Mouse (Mus musculus) mouse embryonic stem cell (cell line): ENCODE results near the gene Zfp11.
"Not testable (repeated sequence)": the region's sequence is repeated elsewhere in the genome, so short reads cannot be mapped to it uniquely, and the experiment has no call there.

ENCODE experiments used
- in situ Hi-C, 2 experiments: fragments of 300-500 bp; cut with MboI; formaldehyde crosslinking; loops; 1 replicate in 1 of 2; 3 replicates in 1 of 2; pipeline ENCODE4 v1.14.3; 2019 to 2020; ENCODE audit warnings: low sequenced_read_pairs in 2 of 2, low pct_unique_long_range_greater_than_20kb in 1 of 2, mixed read lengths in 1 of 2; ENCODE audit not compliant: unreplicated experiment in 1 of 2

Zfp11 gene

DNA sequence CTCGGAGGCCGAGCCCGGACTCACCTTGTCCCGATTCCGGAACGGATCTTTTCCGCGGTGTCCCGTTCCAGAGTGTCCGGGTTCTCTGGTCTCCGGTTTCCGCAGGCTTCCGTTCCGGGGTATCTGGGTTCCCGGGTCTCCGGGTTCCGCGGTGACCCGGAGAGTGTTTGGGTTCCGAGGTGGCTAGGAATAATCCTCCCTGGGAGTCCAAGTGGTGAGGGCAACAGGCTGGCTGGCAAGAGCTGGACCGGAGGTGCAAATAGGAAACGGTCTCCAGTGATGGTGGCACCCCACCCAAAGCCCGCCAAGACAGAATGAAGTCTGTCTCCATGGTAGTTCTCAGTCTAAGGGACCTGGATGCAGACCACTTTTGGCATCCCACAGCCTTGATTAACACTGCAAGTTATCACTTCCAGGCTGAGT, at the start of gene Zfp11:
TSS of gene Zfp11 (minus strand) at position 64 of the 423 bp plus-strand sequence.
- in situ Hi-C loops = no loop called here

DNA sequence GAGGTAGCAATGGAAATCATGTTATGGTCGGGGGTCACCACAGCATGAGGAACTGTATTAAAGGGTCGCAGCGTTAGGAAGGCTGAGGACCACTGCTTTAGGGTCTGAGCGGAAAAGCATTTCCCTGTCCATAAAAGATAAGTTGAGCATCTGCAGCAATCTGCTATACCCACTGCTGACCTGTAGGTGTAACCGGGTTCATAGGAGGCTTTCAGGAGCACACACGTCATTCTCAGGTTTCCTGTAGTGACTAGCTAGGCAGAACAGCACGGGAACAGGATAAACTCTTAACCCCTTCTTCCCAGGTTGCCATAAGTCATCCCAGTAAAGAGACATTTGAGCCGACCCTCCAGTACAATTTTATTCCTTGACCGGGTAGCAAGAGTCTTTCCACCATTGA, 47.1 kb upstream of the Zfp11 start:
- in situ Hi-C loops = no loop called here

DNA sequence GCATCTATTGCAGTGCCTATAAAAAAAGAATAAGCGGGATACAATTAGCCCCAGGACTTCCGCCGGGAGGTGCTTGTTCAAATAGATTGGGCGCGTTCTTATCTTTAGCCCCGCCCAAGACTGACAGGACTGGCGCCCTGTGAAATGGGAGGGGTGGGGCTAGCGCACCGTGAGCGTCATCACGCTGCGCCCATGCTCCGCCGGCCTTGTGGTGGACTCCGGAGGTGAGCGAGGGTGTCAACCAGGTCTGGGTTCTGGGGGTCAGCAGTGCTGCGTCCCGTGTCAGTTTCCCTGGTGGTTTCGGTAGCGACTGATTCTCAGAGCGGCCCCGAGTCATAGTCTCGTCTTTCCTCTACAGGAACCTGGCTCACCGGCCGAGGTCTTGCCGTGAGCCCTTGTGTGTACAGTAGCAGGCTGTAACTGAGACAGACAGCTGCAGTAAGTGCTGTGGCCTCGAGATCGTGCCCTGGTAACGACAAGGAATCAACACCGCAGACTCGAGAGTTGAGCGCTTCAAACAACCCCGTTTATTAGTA, 45.5 kb upstream of the Zfp11 start, which contains the start of gene Mrps17:
TSS of gene Mrps17 (plus strand) at position 172 of the 536 bp plus-strand sequence.
- in situ Hi-C loops = no loop called here

DNA sequence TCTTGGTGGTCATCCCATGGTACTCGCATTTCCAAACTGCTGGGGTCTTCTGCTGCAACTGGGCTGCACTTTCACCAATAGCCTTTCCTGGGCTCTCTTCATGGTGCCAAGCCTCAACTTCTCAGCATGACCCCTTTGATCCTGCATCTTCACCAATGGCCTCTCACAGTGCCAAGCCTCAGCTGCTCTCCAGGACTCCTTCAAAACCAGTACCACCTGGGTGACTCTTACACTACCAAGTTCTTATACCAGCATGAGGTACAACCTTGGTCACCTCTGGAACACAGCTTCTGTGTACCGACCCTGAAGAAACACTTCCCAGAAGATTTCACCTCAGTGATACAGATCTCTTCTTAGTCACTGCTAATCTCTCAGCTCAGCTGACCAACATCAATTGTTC, 38.5 kb upstream of the Zfp11 start, which contains the start of gene Sept14:
TSS of gene Sept14 (minus strand) at position 101 of the 400 bp plus-strand sequence.
- in situ Hi-C loops = no loop called here

DNA sequence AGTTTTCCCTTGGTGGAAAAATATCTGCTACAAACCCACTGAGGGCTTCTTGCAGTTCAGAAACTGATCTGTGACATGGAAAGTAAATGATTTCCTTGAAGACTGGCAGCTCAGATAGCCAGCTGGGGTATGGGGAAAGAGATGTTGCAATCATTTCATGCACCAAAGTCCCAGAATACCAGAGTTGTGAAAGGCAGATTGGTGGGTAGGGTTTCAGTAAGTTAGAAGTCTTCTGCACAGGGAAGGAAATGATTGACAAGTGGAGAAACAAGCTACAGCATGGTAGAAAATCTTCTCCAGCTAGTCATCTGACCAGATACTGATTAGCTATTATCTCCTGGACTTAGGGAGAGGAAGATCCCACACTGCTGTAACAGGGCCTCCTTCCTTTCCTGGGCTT, 33.5 kb upstream of the Zfp11 start:
- in situ Hi-C loops = no loop called here

DNA sequence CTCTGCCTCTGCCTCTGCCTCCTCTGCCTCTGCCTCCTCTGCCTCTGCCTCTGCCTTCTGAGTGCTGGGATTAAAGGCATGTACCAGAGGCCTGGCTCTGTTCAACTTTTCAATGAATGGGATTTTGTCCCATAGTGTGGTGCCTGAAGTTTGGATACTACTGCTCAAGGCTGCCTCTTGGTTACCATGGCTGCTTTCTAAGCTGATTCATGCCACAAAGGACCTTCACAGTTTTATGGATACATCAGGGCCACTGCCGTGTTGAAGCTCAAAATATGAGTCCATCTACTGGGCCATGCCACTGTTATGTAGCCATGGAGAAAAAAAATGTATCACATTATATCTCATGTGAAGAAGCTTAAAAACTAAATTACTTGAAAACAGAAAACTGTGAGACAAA, 31.8 kb upstream of the Zfp11 start:
- in situ Hi-C loops = no loop called here

DNA sequence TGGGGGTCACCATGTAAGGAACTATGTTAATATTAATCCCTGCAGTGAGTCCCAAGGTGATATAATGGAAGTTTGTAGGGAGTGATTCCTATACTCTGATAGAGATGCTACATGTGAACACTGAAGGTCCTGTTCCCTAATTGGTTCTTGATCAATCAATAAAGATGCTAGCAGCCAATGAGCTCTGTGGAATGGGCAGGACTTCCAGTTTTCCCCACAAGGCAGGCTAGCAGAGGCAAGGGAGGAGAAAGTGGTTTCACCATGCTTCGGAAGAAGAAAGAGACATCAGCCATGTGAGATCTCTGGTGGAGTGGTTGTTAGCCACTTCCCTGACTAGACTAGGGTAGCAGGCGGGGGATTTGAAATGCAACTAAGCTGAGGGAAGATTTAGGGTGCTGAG, 30.6 kb upstream of the Zfp11 start:
- in situ Hi-C loops = no loop called here

DNA sequence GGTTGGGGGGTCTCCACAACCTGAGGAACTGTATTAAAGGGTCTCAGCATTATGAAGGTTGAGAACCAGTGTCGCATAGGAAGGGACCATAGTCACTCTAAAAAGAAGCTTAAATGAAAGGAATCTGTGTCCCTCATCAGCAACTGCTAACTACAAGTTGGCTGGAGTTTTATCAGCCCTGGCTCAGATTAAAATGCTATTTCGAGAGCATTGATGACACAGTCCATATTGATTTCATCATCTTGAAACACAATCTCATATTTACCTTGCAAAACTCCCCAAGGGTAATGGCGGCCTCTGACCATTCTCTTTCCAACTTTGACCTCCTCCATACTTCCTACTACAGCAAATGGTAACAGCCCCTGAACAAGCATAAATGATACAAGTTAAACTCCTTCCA, 20.6 kb upstream of the Zfp11 start:
- in situ Hi-C loops = no loop called here

DNA sequence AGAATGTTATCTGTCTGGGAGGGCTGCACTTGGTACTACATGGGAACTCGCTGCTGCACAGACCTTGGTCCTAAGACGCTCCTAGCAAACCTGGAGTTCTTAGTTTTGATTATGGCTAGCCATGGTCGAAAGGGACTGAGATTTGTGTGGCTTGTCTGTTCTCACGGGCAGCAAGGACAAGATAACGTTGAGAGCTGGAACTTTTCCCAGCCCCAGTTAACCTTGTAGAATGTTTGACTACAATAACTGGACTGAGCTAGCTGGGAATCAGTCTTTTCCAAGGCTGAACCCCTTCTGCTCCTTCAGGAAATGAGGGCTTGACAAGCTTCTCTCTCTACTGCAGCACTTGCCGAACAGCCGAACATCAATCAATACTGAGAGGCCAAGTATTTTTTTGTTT, 17.7 kb upstream of the Zfp11 start:
- in situ Hi-C loops = no loop called here

DNA sequence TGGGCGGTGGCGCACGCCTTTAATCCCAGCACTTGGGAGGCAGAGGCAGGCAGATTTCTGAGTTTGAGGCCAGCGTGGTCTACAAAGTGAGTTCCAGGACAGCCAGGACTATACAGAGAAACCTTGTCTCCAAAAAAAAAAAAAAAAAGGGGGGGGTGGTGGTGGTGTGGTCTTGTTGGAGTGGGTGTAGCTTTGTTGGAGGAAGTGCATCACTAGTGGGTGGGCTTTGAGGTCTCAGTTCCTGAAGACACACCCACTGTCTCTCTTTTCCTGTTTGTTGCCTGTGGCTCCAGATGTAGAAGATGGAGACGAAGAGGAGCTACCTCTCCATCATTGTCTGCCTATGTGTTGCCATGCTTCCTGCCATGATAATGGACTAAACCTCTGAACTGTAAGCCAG, 15.2 kb upstream of the Zfp11 start:
- in situ Hi-C loops = not testable (repeated sequence)

DNA sequence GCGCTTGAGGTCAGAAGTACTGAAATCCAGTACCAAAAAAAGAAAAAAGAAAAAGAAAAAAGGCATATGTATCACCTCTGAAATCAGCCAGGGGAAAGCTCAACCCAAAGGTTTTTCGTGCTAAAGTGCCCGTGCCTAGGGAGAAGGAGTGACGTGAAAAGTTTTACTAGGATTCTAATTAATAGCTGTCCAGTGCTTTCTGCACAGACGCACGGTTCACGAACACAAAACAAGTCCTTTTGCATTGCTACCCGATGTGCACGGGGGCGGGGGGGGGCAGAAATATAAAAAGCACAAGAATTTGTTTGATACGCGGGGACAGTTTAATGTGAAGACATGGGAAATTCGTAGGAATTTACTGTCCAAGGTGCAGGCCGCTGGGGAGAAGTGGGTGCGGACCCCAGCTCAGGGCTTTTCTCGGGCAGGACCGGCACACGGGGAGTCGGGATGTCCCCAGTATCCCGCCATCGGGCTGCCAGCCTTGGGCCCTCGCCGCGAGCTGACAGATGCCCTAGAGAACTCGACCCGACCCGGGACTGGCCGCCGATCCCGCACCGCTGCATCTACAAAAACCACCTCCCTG, 355 bp downstream of the Zfp11 start:
- in situ Hi-C loops = no loop called here

DNA sequence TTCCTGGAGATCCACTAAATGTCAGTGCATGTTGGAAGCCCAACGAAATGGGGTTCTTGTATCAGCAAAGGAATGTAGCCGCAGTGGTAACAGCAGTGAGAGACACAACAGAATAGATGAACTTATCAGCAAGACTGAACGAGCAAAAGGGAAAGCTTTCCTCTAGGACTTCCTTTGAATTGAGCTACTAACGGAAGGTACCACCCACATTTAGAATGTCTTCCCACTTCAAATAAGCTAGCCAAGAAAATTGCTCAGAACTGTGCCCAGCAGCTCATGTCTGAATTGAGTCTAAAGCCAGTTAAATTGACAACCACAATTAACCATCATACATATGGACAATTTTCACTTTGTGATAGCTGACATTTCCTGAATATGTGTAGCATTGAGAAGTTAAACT, 2.0 kb downstream of the Zfp11 start:
- in situ Hi-C loops = no loop called here

DNA sequence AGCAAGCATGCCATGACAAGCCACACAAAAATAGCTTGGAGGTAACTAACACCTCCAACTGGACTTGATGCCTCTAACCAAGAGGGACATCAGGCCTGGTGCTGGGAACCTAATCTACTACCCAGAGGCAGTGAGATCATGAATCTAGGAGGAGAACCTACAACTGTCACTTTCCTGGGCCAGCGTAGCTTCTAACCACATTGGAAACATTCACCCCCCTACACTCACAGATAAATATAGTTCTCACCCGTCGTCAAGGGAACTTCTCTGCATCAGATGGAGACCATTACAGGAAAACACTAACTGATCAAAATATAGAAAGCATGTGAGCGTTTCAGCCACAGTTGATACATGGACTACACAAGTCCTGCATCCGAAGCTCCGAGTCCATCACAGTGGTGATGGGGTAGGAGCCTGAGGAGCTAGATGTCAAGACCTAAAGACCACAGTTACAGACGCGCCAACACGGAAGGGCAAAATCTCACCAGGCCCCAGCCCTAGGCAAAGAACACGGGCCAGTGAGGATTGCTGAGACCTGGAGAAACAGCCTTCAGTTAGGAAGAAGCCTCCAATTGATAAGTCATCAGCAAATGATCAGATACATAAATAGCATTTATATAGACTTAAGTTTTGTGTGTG, 3.5 kb downstream of the Zfp11 start:
- in situ Hi-C loops = no loop called here

DNA sequence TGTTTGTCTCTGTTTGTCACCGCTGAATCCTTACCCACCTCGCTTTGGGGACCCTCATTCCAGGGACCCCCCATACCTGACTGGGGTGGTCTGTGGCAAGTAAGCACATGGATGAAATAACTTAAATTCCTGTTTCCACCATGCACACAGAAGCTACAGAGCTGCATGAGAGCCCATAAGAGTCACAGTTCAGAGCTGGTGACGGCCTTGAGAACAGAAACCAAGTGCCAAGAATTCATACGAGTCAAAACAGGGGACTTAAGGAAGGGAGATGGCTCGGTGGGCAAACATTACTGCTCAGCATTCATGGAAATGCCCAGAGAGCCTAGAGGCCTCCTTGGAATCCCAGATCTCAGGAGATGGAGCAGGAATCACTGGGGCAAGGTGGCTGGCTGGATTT, 5.8 kb downstream of the Zfp11 start:
- in situ Hi-C loops = no loop called here

DNA sequence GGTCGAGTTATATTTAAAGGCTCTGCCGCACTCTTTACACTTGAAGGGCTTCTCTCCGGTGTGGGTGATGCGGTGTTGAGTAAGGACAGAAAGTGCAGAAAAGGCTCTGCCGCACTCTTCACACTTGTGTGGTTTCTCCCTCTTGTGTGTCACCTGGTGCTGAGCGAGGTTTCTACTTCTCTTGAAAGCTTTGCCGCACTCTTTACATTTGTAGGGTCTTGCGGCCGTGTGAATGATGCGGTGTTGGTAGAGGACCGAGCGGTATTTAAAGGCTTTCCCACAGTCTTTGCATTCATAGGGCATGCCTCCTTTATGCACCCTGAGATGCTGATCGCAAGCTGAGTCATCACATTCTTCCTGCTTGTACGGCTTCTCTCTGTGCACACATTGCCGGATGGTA, 12.0 kb downstream of the Zfp11 start:
- in situ Hi-C loops = no loop called here

DNA sequence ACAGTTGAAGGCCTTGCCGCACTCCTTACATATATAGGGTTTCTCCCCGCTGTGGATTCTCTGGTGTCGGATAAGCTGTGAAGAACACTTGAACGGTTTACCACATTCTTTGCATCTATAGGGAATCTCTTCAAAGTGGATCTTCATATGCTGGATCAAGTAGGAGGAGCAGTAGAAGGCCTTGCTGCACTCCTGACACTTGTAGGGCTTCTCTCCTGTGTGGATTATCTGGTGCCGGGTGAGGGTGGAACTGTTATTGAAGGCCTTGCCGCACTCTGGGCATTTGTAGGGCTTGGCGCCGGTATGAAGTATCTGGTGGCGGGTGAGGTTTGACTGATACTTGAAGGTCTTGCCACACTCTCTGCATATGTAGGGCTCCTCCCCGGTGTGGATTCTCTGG, 12.9 kb downstream of the Zfp11 start:
- in situ Hi-C loops = no loop called here

DNA sequence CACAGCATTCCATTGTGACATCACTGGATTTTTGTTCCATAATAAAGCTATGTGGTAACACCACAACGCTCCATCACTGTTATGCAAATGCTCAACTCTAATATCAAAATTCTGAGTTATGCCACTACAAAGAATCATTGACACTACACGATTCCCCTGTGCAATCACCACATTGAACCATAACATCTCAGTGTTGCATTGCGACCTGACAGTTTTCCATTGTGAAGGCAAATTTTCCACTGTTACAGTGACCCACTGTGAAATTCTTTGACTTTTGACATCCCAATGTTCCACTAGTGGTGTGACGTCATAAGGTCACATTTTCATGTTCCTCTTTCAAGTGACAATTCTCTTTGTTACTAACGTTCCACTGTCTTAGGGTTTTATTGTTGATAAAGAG, 19.0 kb downstream of the Zfp11 start:
- in situ Hi-C loops = no loop called here

DNA sequence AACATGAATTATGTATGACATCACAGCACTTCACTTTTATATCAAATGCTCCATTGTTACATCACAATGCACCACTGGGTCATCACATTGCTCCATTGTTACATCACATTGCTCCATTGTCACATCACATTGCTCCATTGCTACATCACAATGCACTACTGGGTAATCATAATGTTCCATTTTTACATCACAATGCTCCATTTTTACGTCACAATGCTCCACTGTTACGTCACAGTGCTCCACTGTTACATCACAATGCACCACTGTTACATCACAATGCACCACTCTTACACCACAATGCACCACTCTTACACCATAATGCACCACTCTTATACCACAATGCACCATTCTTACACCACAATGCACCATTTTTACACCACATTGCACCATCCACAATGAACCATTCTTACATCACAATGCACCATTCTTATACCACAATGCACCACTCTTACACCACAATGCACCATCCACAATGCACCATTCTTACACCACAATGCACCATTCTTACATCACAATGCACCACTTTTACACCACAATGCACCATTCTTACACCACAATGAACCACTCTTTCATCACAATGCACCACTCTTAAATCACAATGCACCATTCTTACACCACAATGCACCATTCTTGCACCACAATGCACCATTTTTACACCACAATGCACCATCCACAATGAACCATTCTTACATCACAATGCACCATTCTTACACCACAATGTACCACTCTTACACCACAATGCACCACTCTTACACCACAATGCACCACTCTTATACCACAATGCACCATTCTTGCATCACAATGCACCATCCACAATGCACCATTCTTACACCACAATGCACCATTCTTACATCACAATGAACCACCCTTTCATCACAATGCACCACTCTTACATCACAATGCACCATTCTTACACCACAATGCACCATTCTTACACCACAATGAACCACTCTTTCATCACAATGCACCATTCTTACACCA, 37.3 kb downstream of the Zfp11 start:
- in situ Hi-C loops = not testable (repeated sequence)

DNA sequence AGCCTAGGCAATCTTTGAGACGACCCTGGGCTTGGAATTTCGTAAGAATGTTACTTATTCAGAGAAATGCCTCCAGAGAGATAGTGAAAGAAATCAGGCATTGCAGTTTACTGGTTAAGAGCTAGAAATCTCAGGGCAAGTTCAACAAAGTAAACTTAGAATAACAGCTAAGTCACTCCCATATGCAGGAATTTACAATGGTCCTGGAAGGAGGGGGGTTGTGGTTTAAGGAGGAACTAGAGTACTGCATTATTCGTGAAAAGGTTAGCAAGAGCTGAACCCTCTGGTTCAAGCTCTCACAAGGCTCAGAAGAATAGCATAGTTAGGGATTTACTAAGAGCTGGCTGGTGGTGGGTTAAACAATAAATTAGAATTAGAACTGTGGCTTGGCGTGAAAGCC, 43.3 kb downstream of the Zfp11 start:
- in situ Hi-C loops = not testable (repeated sequence)
